Mouse (Mus musculus) layer of hippocampus, adult 11-12 months (tissue): Measurements from ENCODE around the gene Stat5b.

Experiments used
- DNase-seq: peaks from one replicate; pipeline ENCODE4 v3.0.0; 2022; ENCODE audit warnings: low spot score

Gene Stat5b

GRCm38 (mm10) chr11:100767871-100768270, 82.7 kb downstream of the Stat5b start:
- DNase-seq = no peak

GRCm38 (mm10) chr11:100766726-100767125, 83.8 kb downstream of the Stat5b start:
- no peak for DNase-seq

GRCm38 (mm10) chr11:100762831-100763230, 87.7 kb downstream of the Stat5b start, which contains the start of gene Hcrt:
TSS of gene Hcrt (minus strand) at chr11:100762931.
- no peak for DNase-seq

- DNase-seq = peak; percentile 84
Observed at GRCm38 (mm10) chr11:100761547-100762045, 88.9 kb downstream of the Stat5b start.

GRCm38 (mm10) chr11:100759611-100760233, 90.8 kb downstream of the Stat5b start, which contains the start of gene Kcnh4:
TSS of gene Kcnh4 (minus strand) at chr11:100759942.
- DNase-seq = peak; percentile 86

GRCm38 (mm10) chr11:100758707-100759610, 91.6 kb downstream of the Stat5b start:
- no peak for DNase-seq

GRCm38 (mm10) chr11:100757566-100757965, 93.0 kb downstream of the Stat5b start:
- no peak for DNase-seq

- no peak for DNase-seq
Observed at GRCm38 (mm10) chr11:100756476-100756875, 94.0 kb downstream of the Stat5b start.

GRCm38 (mm10) chr11:100754693-100755057, 95.8 kb downstream of the Stat5b start:
- DNase-seq = no peak

- no peak for DNase-seq
Observed at GRCm38 (mm10) chr11:100754021-100754692, 96.4 kb downstream of the Stat5b start.

GRCm38 (mm10) chr11:100752294-100752693, 98.2 kb downstream of the Stat5b start:
- no peak for DNase-seq

- DNase-seq = no peak
Observed at GRCm38 (mm10) chr11:100750127-100750526, 100.4 kb downstream of the Stat5b start.

- no peak for DNase-seq
Observed at GRCm38 (mm10) chr11:100749469-100749868, 101.1 kb downstream of the Stat5b start.

GRCm38 (mm10) chr11:100748620-100749019, 101.9 kb downstream of the Stat5b start:
- no peak for DNase-seq

GRCm38 (mm10) chr11:100747114-100747513, 103.4 kb downstream of the Stat5b start:
- no peak for DNase-seq

- no peak for DNase-seq
Observed at GRCm38 (mm10) chr11:100746546-100746945, 104.0 kb downstream of the Stat5b start.

GRCm38 (mm10) chr11:100745085-100745484, 105.4 kb downstream of the Stat5b start:
- no peak for DNase-seq

GRCm38 (mm10) chr11:100741348-100741747, 109.2 kb downstream of the Stat5b start:
- DNase-seq = no peak

GRCm38 (mm10) chr11:100738749-100739148, 111.8 kb downstream of the Stat5b start:
- no peak for DNase-seq

- DNase-seq = peak; percentile 99
Observed at GRCm38 (mm10) chr11:100738066-100738604, 112.4 kb downstream of the Stat5b start, which contains the start of gene Rab5c. TSS of gene Rab5c (minus strand) at chr11:100738215.

- no peak for DNase-seq
Observed at GRCm38 (mm10) chr11:100737105-100737733, 113.3 kb downstream of the Stat5b start.

GRCm38 (mm10) chr11:100736746-100737080, 113.8 kb downstream of the Stat5b start:
- no peak for DNase-seq
